Mouse (Mus musculus) liver, postnatal 0 days (tissue): Measurements from ENCODE around the gene Pde7b.

Experiments used
- CTCF ChIP-seq: sonication (generic); IDR thresholded peaks from 2 replicates; pipeline ENCODE4 v1.5.1; 2016; ENCODE audit warnings: antibody characterized with exemption, low read depth
- EP300 ChIP-seq: IDR thresholded peaks from 2 replicates; pipeline ENCODE4 v1.6.1; 2016; ENCODE audit warnings: antibody characterized with exemption, low read depth, mild to moderate bottlenecking

DNA sequence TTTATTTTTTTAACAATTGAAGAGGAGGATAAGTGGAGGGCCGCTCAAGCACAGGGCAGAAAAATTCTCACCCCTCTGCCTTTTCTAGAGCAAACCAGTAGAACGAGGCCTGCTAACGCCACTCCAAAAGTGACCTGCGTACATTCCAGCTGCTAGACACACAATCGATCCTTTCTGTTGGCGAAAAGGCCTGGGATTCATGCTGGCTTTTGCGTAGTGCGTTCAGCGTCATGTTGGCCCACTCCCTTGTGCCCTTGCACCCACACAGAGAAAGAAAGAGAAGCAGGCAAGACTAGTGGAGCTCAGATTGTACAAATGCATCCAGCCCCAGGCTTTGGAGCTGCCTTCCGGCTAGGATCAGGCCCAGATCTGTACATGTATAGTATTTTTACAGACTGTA, 55.4 kb downstream of the Pde7b start:
- TF ChIP-seq CTCF = no peak
- no peak for TF ChIP-seq EP300
